Mouse (Mus musculus): ENCODE results near the gene Slc35f1.

GRCm38 (mm10) chr10:52911762-52912161 lies 221.4 kb downstream of the Slc35f1 start:
- no peak for TF ChIP-seq POLR2A (IDR thresholded peaks at IDR 0.05; ENCODE audit: low read depth, low read length)
- TF ChIP-seq CTCF (conservative IDR thresholded peaks at IDR 0.05 in 1 of 2, IDR thresholded peaks at IDR 0.05 in 1 of 2; ENCODE audit: low read depth in 2 of 2, low read length in 2 of 2), result no peak
- TF ChIP-seq MAZ (IDR thresholded peaks at IDR 0.05; ENCODE audit: low read depth, low read length), result no peak
- no peak for TF ChIP-seq MAX (IDR thresholded peaks at IDR 0.05; ENCODE audit: low read length)
- TF ChIP-seq USF2 (conservative IDR thresholded peaks at IDR 0.05; ENCODE audit: low read depth, low read length), result no peak
- no peak for TF ChIP-seq BHLHE40 (IDR thresholded peaks at IDR 0.05; ENCODE audit: low read depth, low read length)
- TF ChIP-seq ZNF384 (IDR thresholded peaks at IDR 0.05; ENCODE audit: low read depth, low read length), result no peak
- no peak for TF ChIP-seq CHD2 (IDR thresholded peaks at IDR 0.05; ENCODE audit: low read length)
- no peak for TF ChIP-seq HCFC1 (IDR thresholded peaks at IDR 0.05; ENCODE audit: low read depth, low read length)
- TF ChIP-seq IRF4 (IDR thresholded peaks at IDR 0.05; ENCODE audit: low read depth, low read length), result no peak
- no peak for TF ChIP-seq TBP (conservative IDR thresholded peaks at IDR 0.05; ENCODE audit: low read depth, low read length)
- TF ChIP-seq SMC3 (IDR thresholded peaks at IDR 0.05; ENCODE audit: low read depth, low read length), result no peak
- TF ChIP-seq UBTF (IDR thresholded peaks at IDR 0.05; ENCODE audit: low read depth, low read length), result no peak

Data from CH12.LX (cell line).